Mouse (Mus musculus): ENCODE results near the gene Tnfsf12. TPM values are rescaled to one million over a fixed set of nuclear protein-coding genes. Genes with fewer than 3 reads are reported as not detected.

Tnfsf12 gene
- 0.20 TPM for polyA plus RNA-seq (2014; fragmentation: Illumina TruSeq; extraction: RNeasy Lipid Tissue Mini Kit (QIAGEN cat#74804); ENCODE audit: low read depth, low replicate concordance)

GRCm38 (mm10) chr11:69695361-69696181 lies at the start of gene Tnfsf12, which contains the start of gene Tnfsfm13:
Tnfsf12 (minus strand) TSS chr11:69695849.
Tnfsfm13 (minus strand) TSS chr11:69696098.

GRCm38 (mm10) chr11:69685526-69686148 lies 10.0 kb downstream of the Tnfsf12 start, which contains the start of gene Tnfsf13:
Tnfsf13 (minus strand) TSS chr11:69685784.

GRCm38 (mm10) chr11:69681314-69682208 lies 14.1 kb downstream of the Tnfsf12 start, which contains the start of gene Senp3:
Senp3 (minus strand) TSS chr11:69682084.

GRCm38 (mm10) chr11:69672211-69672706 lies 23.4 kb downstream of the Tnfsf12 start, which contains the start of gene Eif4a1:
Eif4a1 (minus strand) TSS chr11:69672423.

GRCm38 (mm10) chr11:69665961-69666664 lies 29.5 kb downstream of the Tnfsf12 start, which contains the start of gene Cd68:
Cd68 (minus strand) TSS chr11:69666153.

GRCm38 (mm10) chr11:69662213-69662966 lies 33.3 kb downstream of the Tnfsf12 start, which contains the start of gene Mpdu1:
Mpdu1 (minus strand) TSS chr11:69662642.

GRCm38 (mm10) chr11:69655264-69656064 lies 40.2 kb downstream of the Tnfsf12 start, which contains the start of gene Sox15:
Sox15 (plus strand) TSS chr11:69655314.

Other genes with a start within 250 kb of the Tnfsf12 start
- 10.4 TPM for gene Dnah2, start 146.7 kb downstream of the Tnfsf12 start, polyA plus RNA-seq (2014; fragmentation: Illumina TruSeq; extraction: RNeasy Lipid Tissue Mini Kit (QIAGEN cat#74804); ENCODE audit: low read depth, low replicate concordance)
- gene Efnb3, start 135.6 kb downstream of the Tnfsf12 start, polyA plus RNA-seq (2014; fragmentation: Illumina TruSeq; extraction: RNeasy Lipid Tissue Mini Kit (QIAGEN cat#74804); ENCODE audit: low read depth, low replicate concordance), result 0.48 TPM
- 1.1 TPM for gene Wrap53, start 115.6 kb downstream of the Tnfsf12 start, polyA plus RNA-seq (2014; fragmentation: Illumina TruSeq; extraction: RNeasy Lipid Tissue Mini Kit (QIAGEN cat#74804); ENCODE audit: low read depth, low replicate concordance)
- 2.5 TPM for gene Trp53, start 115.5 kb downstream of the Tnfsf12 start, polyA plus RNA-seq (2014; fragmentation: Illumina TruSeq; extraction: RNeasy Lipid Tissue Mini Kit (QIAGEN cat#74804); ENCODE audit: low read depth, low replicate concordance)
- gene Atp1b2, start 89.9 kb downstream of the Tnfsf12 start, polyA plus RNA-seq (2014; fragmentation: Illumina TruSeq; extraction: RNeasy Lipid Tissue Mini Kit (QIAGEN cat#74804); ENCODE audit: low read depth, low replicate concordance), result 23.7 TPM
- 2.6 TPM for gene Shbg, start 77.9 kb downstream of the Tnfsf12 start, polyA plus RNA-seq (2014; fragmentation: Illumina TruSeq; extraction: RNeasy Lipid Tissue Mini Kit (QIAGEN cat#74804); ENCODE audit: low read depth, low replicate concordance)
- gene Sat2, start 73.8 kb downstream of the Tnfsf12 start, polyA plus RNA-seq (2014; fragmentation: Illumina TruSeq; extraction: RNeasy Lipid Tissue Mini Kit (QIAGEN cat#74804); ENCODE audit: low read depth, low replicate concordance), result 6.7 TPM
- gene Fxr2, start 62.9 kb downstream of the Tnfsf12 start, polyA plus RNA-seq (2014; fragmentation: Illumina TruSeq; extraction: RNeasy Lipid Tissue Mini Kit (QIAGEN cat#74804); ENCODE audit: low read depth, low replicate concordance), result 16.0 TPM
- not detected for gene Sox15, start 40.5 kb downstream of the Tnfsf12 start, polyA plus RNA-seq (2014; fragmentation: Illumina TruSeq; extraction: RNeasy Lipid Tissue Mini Kit (QIAGEN cat#74804); ENCODE audit: low read depth, low replicate concordance)
- gene Mpdu1, start 33.2 kb downstream of the Tnfsf12 start, polyA plus RNA-seq (2014; fragmentation: Illumina TruSeq; extraction: RNeasy Lipid Tissue Mini Kit (QIAGEN cat#74804); ENCODE audit: low read depth, low replicate concordance), result 8.7 TPM
- 0.91 TPM for gene Cd68, start 29.7 kb downstream of the Tnfsf12 start, polyA plus RNA-seq (2014; fragmentation: Illumina TruSeq; extraction: RNeasy Lipid Tissue Mini Kit (QIAGEN cat#74804); ENCODE audit: low read depth, low replicate concordance)
- 265 TPM for gene Eif4a1, start 23.4 kb downstream of the Tnfsf12 start, polyA plus RNA-seq (2014; fragmentation: Illumina TruSeq; extraction: RNeasy Lipid Tissue Mini Kit (QIAGEN cat#74804); ENCODE audit: low read depth, low replicate concordance)
- 94.6 TPM for gene Senp3, start 13.8 kb downstream of the Tnfsf12 start, polyA plus RNA-seq (2014; fragmentation: Illumina TruSeq; extraction: RNeasy Lipid Tissue Mini Kit (QIAGEN cat#74804); ENCODE audit: low read depth, low replicate concordance)
- 3.8 TPM for gene Tnfsf13, start 10.1 kb downstream of the Tnfsf12 start, polyA plus RNA-seq (2014; fragmentation: Illumina TruSeq; extraction: RNeasy Lipid Tissue Mini Kit (QIAGEN cat#74804); ENCODE audit: low read depth, low replicate concordance)
- gene Tnfsfm13, start 249 bp upstream of the Tnfsf12 start, polyA plus RNA-seq (2014; fragmentation: Illumina TruSeq; extraction: RNeasy Lipid Tissue Mini Kit (QIAGEN cat#74804); ENCODE audit: low read depth, low replicate concordance), result 1.7 TPM
- gene Polr2a, start 62.8 kb upstream of the Tnfsf12 start, polyA plus RNA-seq (2014; fragmentation: Illumina TruSeq; extraction: RNeasy Lipid Tissue Mini Kit (QIAGEN cat#74804); ENCODE audit: low read depth, low replicate concordance), result 43.5 TPM
- 33.7 TPM for gene Slc35g3, start 66.1 kb upstream of the Tnfsf12 start, polyA plus RNA-seq (2014; fragmentation: Illumina TruSeq; extraction: RNeasy Lipid Tissue Mini Kit (QIAGEN cat#74804); ENCODE audit: low read depth, low replicate concordance)
- gene Zbtb4, start 70.1 kb upstream of the Tnfsf12 start, polyA plus RNA-seq (2014; fragmentation: Illumina TruSeq; extraction: RNeasy Lipid Tissue Mini Kit (QIAGEN cat#74804); ENCODE audit: low read depth, low replicate concordance), result 3.6 TPM
- gene Chrnb1, start 100.1 kb upstream of the Tnfsf12 start, polyA plus RNA-seq (2014; fragmentation: Illumina TruSeq; extraction: RNeasy Lipid Tissue Mini Kit (QIAGEN cat#74804); ENCODE audit: low read depth, low replicate concordance), result 0.24 TPM
- 3.7 TPM for gene Fgf11, start 106.0 kb upstream of the Tnfsf12 start, polyA plus RNA-seq (2014; fragmentation: Illumina TruSeq; extraction: RNeasy Lipid Tissue Mini Kit (QIAGEN cat#74804); ENCODE audit: low read depth, low replicate concordance)
- not detected for gene Tmem102, start 109.8 kb upstream of the Tnfsf12 start, polyA plus RNA-seq (2014; fragmentation: Illumina TruSeq; extraction: RNeasy Lipid Tissue Mini Kit (QIAGEN cat#74804); ENCODE audit: low read depth, low replicate concordance)
- 131 TPM for gene Gm39566, start 119.4 kb upstream of the Tnfsf12 start, polyA plus RNA-seq (2014; fragmentation: Illumina TruSeq; extraction: RNeasy Lipid Tissue Mini Kit (QIAGEN cat#74804); ENCODE audit: low read depth, low replicate concordance)
- 15.9 TPM for gene Spem2, start 122.6 kb upstream of the Tnfsf12 start, polyA plus RNA-seq (2014; fragmentation: Illumina TruSeq; extraction: RNeasy Lipid Tissue Mini Kit (QIAGEN cat#74804); ENCODE audit: low read depth, low replicate concordance)
- 145 TPM for gene Spem1, start 126.3 kb upstream of the Tnfsf12 start, polyA plus RNA-seq (2014; fragmentation: Illumina TruSeq; extraction: RNeasy Lipid Tissue Mini Kit (QIAGEN cat#74804); ENCODE audit: low read depth, low replicate concordance)
- 0.17 TPM for gene Nlgn2, start 141.9 kb upstream of the Tnfsf12 start, polyA plus RNA-seq (2014; fragmentation: Illumina TruSeq; extraction: RNeasy Lipid Tissue Mini Kit (QIAGEN cat#74804); ENCODE audit: low read depth, low replicate concordance)
- 4.6 TPM for gene Tmem256, start 142.7 kb upstream of the Tnfsf12 start, polyA plus RNA-seq (2014; fragmentation: Illumina TruSeq; extraction: RNeasy Lipid Tissue Mini Kit (QIAGEN cat#74804); ENCODE audit: low read depth, low replicate concordance)
- gene Plscr3, start 150.5 kb upstream of the Tnfsf12 start, polyA plus RNA-seq (2014; fragmentation: Illumina TruSeq; extraction: RNeasy Lipid Tissue Mini Kit (QIAGEN cat#74804); ENCODE audit: low read depth, low replicate concordance), result 0.28 TPM
- 0.07 TPM for gene Tnk1, start 162.9 kb upstream of the Tnfsf12 start, polyA plus RNA-seq (2014; fragmentation: Illumina TruSeq; extraction: RNeasy Lipid Tissue Mini Kit (QIAGEN cat#74804); ENCODE audit: low read depth, low replicate concordance)
- gene Tmem95, start 182.2 kb upstream of the Tnfsf12 start, polyA plus RNA-seq (2014; fragmentation: Illumina TruSeq; extraction: RNeasy Lipid Tissue Mini Kit (QIAGEN cat#74804); ENCODE audit: low read depth, low replicate concordance), result 8.3 TPM
- 0.22 TPM for gene Kctd11, start 185.6 kb upstream of the Tnfsf12 start, polyA plus RNA-seq (2014; fragmentation: Illumina TruSeq; extraction: RNeasy Lipid Tissue Mini Kit (QIAGEN cat#74804); ENCODE audit: low read depth, low replicate concordance)
- 1.7 TPM for gene Acap1, start 199.7 kb upstream of the Tnfsf12 start, polyA plus RNA-seq (2014; fragmentation: Illumina TruSeq; extraction: RNeasy Lipid Tissue Mini Kit (QIAGEN cat#74804); ENCODE audit: low read depth, low replicate concordance)
- 291 TPM for gene 2810408A11Rik, start 205.1 kb upstream of the Tnfsf12 start, polyA plus RNA-seq (2014; fragmentation: Illumina TruSeq; extraction: RNeasy Lipid Tissue Mini Kit (QIAGEN cat#74804); ENCODE audit: low read depth, low replicate concordance)
- 5.5 TPM for gene Neurl4, start 205.2 kb upstream of the Tnfsf12 start, polyA plus RNA-seq (2014; fragmentation: Illumina TruSeq; extraction: RNeasy Lipid Tissue Mini Kit (QIAGEN cat#74804); ENCODE audit: low read depth, low replicate concordance)
- gene Gps2, start 218.0 kb upstream of the Tnfsf12 start, polyA plus RNA-seq (2014; fragmentation: Illumina TruSeq; extraction: RNeasy Lipid Tissue Mini Kit (QIAGEN cat#74804); ENCODE audit: low read depth, low replicate concordance), result 66.3 TPM
- 247 TPM for gene Eif5a, start 226.1 kb upstream of the Tnfsf12 start, polyA plus RNA-seq (2014; fragmentation: Illumina TruSeq; extraction: RNeasy Lipid Tissue Mini Kit (QIAGEN cat#74804); ENCODE audit: low read depth, low replicate concordance)
- 1,705 TPM for gene Ybx2, start 239.9 kb upstream of the Tnfsf12 start, polyA plus RNA-seq (2014; fragmentation: Illumina TruSeq; extraction: RNeasy Lipid Tissue Mini Kit (QIAGEN cat#74804); ENCODE audit: low read depth, low replicate concordance)